Mouse (Mus musculus) cerebellum, postnatal 10 days (tissue): ENCODE measurements at regions not wholly inside any gene's neighbourhood (a gene's known extent, or its start where the extent isn't known, plus 50 kb on each side); places are given as distances from the start of the nearest gene placed in this dataset.

Experiments
- DNase-seq, 2 experiments: peaks; one replicate each; pipeline ENCODE4 v3.0.0; 2021; ENCODE audit warnings: mixed read lengths in 2 of 2

GRCm38 (mm10) chrX:18727940-18728710 lies 266.9 kb upstream of the 4930578C19Rik start:
- no peak for DNase-seq

- DNase-seq: no peak
These were observed 226.0 kb upstream of the 4930578C19Rik start for GRCm38 (mm10) chrX:18687216-18687615.

- DNase-seq: peak in 1 of 2 experiments; percentile 17
These were observed 206.1 kb upstream of the 4930578C19Rik start for GRCm38 (mm10) chrX:18667251-18667650.

GRCm38 (mm10) chrX:18663101-18663500 lies 201.9 kb upstream of the 4930578C19Rik start:
- no peak for DNase-seq

- no peak for DNase-seq
These were observed 157.4 kb upstream of the 4930578C19Rik start for GRCm38 (mm10) chrX:18618581-18618980.
